Mouse (Mus musculus): Measurements from ENCODE around the gene Zdhhc5. TPM values are rescaled to one million over a fixed set of nuclear protein-coding genes. Genes with fewer than 3 reads are reported as not detected.

Zdhhc5 gene
- polyA plus RNA-seq, 1 experiment = not detected

GRCm38 (mm10) chr2:84666081-84666480 lies 48.9 kb downstream of the Zdhhc5 start:
- WGBS = 78% methylated on average over 12 of the region's 12 CpGs
- H3K4me1 ChIP-seq (ENCODE audit: control insufficient read depth, insufficient read depth, low read length) = no peaks in the 10 kb centered on the region
- no peak overlapping the region for H3K27ac ChIP-seq (ENCODE audit: insufficient read depth, low read depth, low read length)
- TF ChIP-seq CTCF (IDR thresholded peaks at IDR 0.05; ENCODE audit: insufficient read depth, low read depth, low read length) (no peak), POLR2A (IDR thresholded peaks at IDR 0.05; ENCODE audit: insufficient read depth, low read depth, low read length) (no peak)
- no peak overlapping the region for H3K4me3 ChIP-seq (ENCODE audit: insufficient read depth, low read depth, low read length)

DNA sequence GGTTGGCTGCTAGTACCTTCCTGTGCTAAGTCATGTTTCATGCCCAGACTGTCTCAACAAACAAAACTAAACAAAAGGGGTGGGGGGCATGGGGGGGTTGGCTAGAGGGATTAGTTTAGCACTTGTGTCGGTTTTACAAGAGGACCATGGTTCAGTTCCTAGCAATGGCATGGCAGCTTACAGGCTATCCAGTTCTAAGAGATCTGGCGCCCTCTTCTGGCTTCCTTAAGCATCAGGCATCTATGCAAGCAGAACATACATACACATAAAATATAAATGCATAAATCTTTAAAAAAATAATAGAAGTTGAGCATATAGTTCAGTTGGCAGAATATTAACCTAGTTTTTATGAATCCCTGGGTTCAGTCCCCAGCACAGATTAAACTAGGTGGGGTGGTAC lies 52.1 kb downstream of the Zdhhc5 start:
- Histone ChIP-seq H3K4me1 (ENCODE audit: control insufficient read depth, insufficient read depth, low read length) (no peaks in the 10 kb centered on the region), H3K27ac (ENCODE audit: insufficient read depth, low read depth, low read length) (no peak overlapping the region), H3K4me3 (ENCODE audit: insufficient read depth, low read depth, low read length) (no peak overlapping the region)
- TF ChIP-seq POLR2A (IDR thresholded peaks at IDR 0.05; ENCODE audit: insufficient read depth, low read depth, low read length) = no peak
- no peak for TF ChIP-seq CTCF (IDR thresholded peaks at IDR 0.05; ENCODE audit: insufficient read depth, low read depth, low read length)
- 34% methylated on average over 2 of the region's 2 CpGs for WGBS

DNA sequence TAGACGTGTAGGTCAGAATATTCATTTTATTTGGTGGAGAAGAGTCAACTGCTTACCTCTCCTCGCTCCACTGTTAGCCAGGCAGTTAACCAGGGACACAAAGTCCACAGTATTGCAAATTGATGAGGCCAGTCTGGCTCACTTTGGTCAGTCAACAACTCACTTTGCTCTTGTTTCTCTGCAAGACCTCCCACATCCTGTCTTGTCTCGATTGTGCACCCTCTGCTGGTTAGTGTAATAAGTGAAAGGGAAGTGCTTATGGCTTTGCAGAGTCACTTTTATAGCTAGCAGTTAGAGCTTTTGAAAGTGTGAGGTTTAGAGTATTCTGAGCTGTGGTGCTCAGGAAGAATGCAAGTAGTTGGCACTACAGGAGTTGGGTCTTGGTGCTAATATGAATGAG lies 54.7 kb downstream of the Zdhhc5 start:
- WGBS = 59% methylated on average over 3 of the region's 3 CpGs
- TF ChIP-seq CTCF (IDR thresholded peaks at IDR 0.05; ENCODE audit: insufficient read depth, low read depth, low read length) = no peak
- no peak for TF ChIP-seq POLR2A (IDR thresholded peaks at IDR 0.05; ENCODE audit: insufficient read depth, low read depth, low read length)
- Histone ChIP-seq H3K4me1 (ENCODE audit: control insufficient read depth, insufficient read depth, low read length) (no peaks in the 10 kb centered on the region), H3K4me3 (ENCODE audit: insufficient read depth, low read depth, low read length) (no peak overlapping the region), H3K27ac (ENCODE audit: insufficient read depth, low read depth, low read length) (no peak overlapping the region)

DNA sequence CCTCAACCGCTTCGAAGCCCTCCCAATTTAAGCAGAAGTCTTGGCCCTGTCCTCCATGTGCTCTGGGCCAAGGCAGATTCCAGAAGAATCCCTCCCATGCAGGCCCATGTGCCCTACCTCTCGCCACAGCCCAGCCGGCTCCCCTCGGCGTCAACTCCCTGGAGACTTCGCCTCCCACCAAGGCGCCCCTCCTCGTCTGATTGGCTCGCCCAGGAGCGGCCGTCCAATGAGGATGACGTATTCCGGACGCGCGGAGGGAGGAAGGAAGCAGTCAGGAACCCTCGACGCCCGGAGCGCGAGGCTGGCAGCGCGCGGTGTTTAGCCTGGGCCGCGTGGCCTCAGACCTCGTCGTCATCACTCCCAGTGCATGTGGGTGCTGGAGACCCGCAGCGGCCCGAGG lies 56.2 kb downstream of the Zdhhc5 start, which contains the start of gene Btbd18:
Btbd18 (plus strand) TSS at position 274 of the 400 bp plus-strand sequence.
- TF ChIP-seq CTCF (IDR thresholded peaks at IDR 0.05; ENCODE audit: insufficient read depth, low read depth, low read length) = no peak
- Histone ChIP-seq H3K4me3 (ENCODE audit: insufficient read depth, low read depth, low read length) (no peak within 1 kb of the TSS), H3K4me1 (ENCODE audit: control insufficient read depth, insufficient read depth, low read length) (no peaks in the 10 kb centered on the region), H3K27ac (ENCODE audit: insufficient read depth, low read depth, low read length) (no peak within 1 kb of the TSS)
- WGBS = 96% methylated on average over 32 of the region's 32 CpGs

- WGBS = 74% methylated on average over 1 of the region's 1 CpGs
- no peak for TF ChIP-seq CTCF (IDR thresholded peaks at IDR 0.05; ENCODE audit: insufficient read depth, low read depth, low read length)
- no peak for TF ChIP-seq POLR2A (IDR thresholded peaks at IDR 0.05; ENCODE audit: insufficient read depth, low read depth, low read length)
- no peaks in the 10 kb centered on the region for H3K4me1 ChIP-seq (ENCODE audit: control insufficient read depth, insufficient read depth, low read length)
Measured at GRCm38 (mm10) chr2:84655864-84656263, 59.1 kb downstream of the Zdhhc5 start.

GRCm38 (mm10) chr2:84653354-84653753 lies 61.6 kb downstream of the Zdhhc5 start:
- Histone ChIP-seq H3K4me3 (ENCODE audit: insufficient read depth, low read depth, low read length) (no peak overlapping the region), H3K4me1 (ENCODE audit: control insufficient read depth, insufficient read depth, low read length) (no peaks in the 10 kb centered on the region), H3K27ac (ENCODE audit: insufficient read depth, low read depth, low read length) (no peak overlapping the region)
- TF ChIP-seq CTCF (IDR thresholded peaks at IDR 0.05; ENCODE audit: insufficient read depth, low read depth, low read length) (no peak), POLR2A (IDR thresholded peaks at IDR 0.05; ENCODE audit: insufficient read depth, low read depth, low read length) (no peak)

More at GRCm38 (mm10) chr2:84655864-84656263, 59.1 kb downstream of the Zdhhc5 start:
- Histone ChIP-seq H3K27ac (ENCODE audit: insufficient read depth, low read depth, low read length) (no peak overlapping the region), H3K4me3 (ENCODE audit: insufficient read depth, low read depth, low read length) (no peak overlapping the region)

GRCm38 (mm10) chr2:84650464-84651195 lies 64.3 kb downstream of the Zdhhc5 start, which contains the start of gene Ctnnd1:
Gene Ctnnd1 (minus strand): TSS chr2:84650765.
- no peak for TF ChIP-seq CTCF (IDR thresholded peaks at IDR 0.05; ENCODE audit: insufficient read depth, low read depth, low read length)
- TF ChIP-seq POLR2A (IDR thresholded peaks at IDR 0.05; ENCODE audit: insufficient read depth, low read depth, low read length) = peak; percentile 79
- H3K4me3 ChIP-seq (ENCODE audit: insufficient read depth, low read depth, low read length) = peak within 1 kb of the TSS; percentile 90
- no peaks in the 10 kb centered on the region for H3K4me1 ChIP-seq (ENCODE audit: control insufficient read depth, insufficient read depth, low read length)
- H3K27ac ChIP-seq (ENCODE audit: insufficient read depth, low read depth, low read length) = peak within 1 kb of the TSS; percentile 98
- WGBS = under 1% methylated on average over 15 of the region's 15 CpGs

- Histone ChIP-seq H3K27ac (ENCODE audit: insufficient read depth, low read depth, low read length) (peak overlapping the region; percentile 78), H3K4me1 (ENCODE audit: control insufficient read depth, insufficient read depth, low read length) (no peaks in the 10 kb centered on the region), H3K4me3 (ENCODE audit: insufficient read depth, low read depth, low read length) (peak overlapping the region; percentile 78)
- 0% methylated on average over 10 of the region's 10 CpGs for WGBS
- TF ChIP-seq POLR2A (IDR thresholded peaks at IDR 0.05; ENCODE audit: insufficient read depth, low read depth, low read length) (no peak), CTCF (IDR thresholded peaks at IDR 0.05; ENCODE audit: insufficient read depth, low read depth, low read length) (no peak)
Measured at GRCm38 (mm10) chr2:84649674-84650073, 65.3 kb downstream of the Zdhhc5 start.

- 3% methylated on average over 6 of the region's 6 CpGs for WGBS
- peak overlapping the region; percentile 45 for H3K4me3 ChIP-seq (ENCODE audit: insufficient read depth, low read depth, low read length)
- no peak for TF ChIP-seq POLR2A (IDR thresholded peaks at IDR 0.05; ENCODE audit: insufficient read depth, low read depth, low read length)
- TF ChIP-seq CTCF (IDR thresholded peaks at IDR 0.05; ENCODE audit: insufficient read depth, low read depth, low read length) = no peak
- H3K4me1 ChIP-seq (ENCODE audit: control insufficient read depth, insufficient read depth, low read length) = no peaks in the 10 kb centered on the region
- no peak overlapping the region; the same call in 1 of the 2 replicates for H3K27ac ChIP-seq (ENCODE audit: insufficient read depth, low read depth, low read length)
Measured at GRCm38 (mm10) chr2:84648369-84648768, 66.6 kb downstream of the Zdhhc5 start.
